Mouse (Mus musculus) fibroblast of lung, adult 2 months (primary cell): ENCODE data around the gene Tent5b.

ENCODE experiments used
- DNase-seq: peaks from one replicate; pipeline ENCODE4 v3.0.0-alpha.2; 2011; ENCODE audit warnings: low read depth

Gene Tent5b

DNA sequence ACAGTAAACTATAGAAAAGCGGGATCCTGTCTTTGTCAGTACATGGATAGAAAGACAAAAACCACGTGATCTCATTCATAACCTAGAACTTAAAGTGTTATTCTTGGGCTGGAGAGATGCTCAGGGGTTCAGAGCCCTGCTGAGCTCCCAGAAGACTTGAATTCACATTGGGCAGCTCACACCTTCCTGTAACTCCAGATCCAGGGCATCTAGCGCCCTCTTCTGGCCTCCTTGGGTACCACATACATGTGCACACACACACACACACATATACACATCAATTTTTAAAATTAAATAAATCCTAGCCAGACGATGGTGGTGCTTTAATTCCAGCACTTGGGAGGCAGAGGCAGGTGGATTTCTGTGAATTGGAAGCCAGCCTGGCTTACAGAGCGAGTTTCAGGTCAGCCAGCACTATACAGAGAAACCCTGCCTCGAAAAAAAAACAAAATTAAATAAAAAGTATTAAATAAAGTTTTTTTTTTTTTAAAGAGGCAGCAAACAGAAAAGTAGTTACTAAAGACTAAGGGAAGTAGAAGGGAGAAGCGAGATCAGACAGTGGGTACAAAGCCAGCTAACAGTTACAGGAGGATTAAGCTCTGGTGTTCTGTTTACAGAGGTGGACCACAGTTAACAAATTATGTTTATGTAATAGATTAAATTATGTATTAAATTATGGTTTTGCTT, 8.7 kb upstream of the Tent5b start:
- DNase-seq, result no peak

DNA sequence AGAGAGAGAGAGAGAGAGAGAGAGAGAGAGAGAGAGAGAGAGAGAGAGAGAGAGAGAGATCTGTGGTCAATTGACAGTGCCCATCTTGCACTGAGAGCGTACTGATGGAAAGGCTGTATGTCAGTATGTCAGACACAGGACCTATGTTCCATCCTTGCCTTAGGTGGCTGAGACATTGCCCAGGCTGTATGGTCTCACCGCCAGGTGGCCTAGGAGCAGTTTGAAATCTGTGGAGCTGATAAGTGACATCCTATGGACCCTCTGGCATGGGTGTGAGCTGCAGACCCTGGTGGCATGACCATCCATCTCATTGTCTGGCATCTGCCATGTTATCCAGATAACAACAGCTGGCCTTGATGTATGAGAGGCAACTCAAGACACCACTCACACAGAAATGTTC, 6.1 kb upstream of the Tent5b start:
- DNase-seq, result no peak

DNA sequence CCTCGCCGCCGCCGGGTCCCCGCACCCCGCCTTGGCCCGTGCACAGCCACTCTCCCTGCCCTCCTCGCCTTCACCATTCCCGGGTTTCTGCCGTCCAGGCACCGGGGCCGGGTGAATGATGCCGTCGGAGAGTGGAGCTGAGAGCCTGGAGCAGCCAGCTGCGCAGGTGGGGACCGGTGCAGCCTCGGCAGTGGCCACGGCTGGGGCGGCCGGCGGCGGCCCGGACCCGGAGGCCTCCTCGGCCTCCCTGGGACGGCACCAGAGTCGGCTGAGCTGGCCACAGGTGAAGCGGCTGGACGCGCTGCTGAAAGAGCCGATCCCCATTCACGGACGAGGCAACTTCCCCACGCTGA, 229 bp downstream of the Tent5b start:
- no peak for DNase-seq

DNA sequence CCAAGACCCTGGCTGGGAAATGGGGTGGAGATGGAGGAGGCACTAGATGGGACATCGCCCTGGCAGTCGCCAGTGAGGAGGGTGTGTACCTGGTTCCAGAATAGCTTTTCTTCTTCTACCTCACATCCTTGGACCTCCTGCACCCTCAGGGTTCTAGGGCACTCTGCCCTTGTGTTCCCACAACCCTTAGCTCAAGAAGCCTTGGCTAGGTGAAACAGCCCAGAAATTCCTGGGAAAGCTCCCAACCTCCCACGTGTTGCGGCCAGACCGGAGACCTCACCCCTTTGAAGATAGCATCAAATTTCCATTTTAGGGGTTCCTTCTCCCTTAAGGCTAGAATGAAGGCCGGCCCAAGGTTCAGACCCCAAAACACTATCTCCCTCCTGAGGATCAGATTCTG, 822 bp downstream of the Tent5b start:
- DNase-seq, result no peak

DNA sequence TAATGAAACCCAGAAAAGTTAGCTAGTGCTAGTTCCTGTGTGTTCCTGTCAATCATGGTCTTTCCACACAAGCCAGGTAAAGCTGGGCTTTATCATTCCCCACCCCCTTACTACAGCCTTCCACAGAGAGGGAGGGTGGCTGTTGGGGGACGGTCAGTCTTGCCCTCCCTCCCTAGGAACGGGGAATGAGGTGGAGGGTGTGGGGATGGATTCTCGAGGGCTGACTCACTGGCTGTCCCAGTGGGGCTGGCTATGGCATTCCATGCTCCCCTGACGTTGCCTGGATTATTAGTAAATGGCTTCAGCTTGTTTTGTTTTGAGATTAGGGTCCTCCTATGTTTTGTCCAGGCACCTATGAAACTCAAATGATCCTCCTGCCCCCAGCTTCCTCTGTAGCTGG, 1.6 kb downstream of the Tent5b start:
- DNase-seq, result no peak

DNA sequence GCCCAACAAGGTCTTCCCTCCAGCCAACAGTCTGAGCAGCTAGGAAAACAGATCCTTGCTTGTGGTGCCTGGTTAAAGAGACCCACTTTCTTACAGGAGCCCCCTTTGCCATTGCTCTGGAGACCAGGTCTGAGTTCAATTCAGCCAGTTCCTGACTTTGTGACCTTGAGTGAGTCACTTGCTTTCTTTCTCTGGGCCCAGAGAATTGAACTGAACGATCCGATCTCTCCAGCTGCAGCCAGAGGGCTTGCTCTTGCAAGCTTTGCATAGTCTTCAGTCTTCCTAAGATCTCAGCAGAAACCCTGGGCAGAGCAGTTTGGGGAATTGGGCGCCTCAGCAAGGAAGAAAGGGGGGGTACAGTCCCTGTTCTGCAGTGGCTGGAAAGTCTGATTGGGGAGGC, 2.5 kb downstream of the Tent5b start:
- no peak for DNase-seq

GRCm38 (mm10) chr4:133484266-133485025, 4.5 kb downstream of the Tent5b start:
- DNase-seq, result peak; percentile 84

GRCm38 (mm10) chr4:133485691-133486425, 5.9 kb downstream of the Tent5b start:
- no peak for DNase-seq

- DNase-seq, result no peak
Observed at GRCm38 (mm10) chr4:133486673-133487357, 6.9 kb downstream of the Tent5b start.

GRCm38 (mm10) chr4:133488619-133489392, 8.9 kb downstream of the Tent5b start:
- peak; percentile 72 for DNase-seq

- no peak for DNase-seq
Observed at GRCm38 (mm10) chr4:133489489-133490245, 9.7 kb downstream of the Tent5b start.

DNA sequence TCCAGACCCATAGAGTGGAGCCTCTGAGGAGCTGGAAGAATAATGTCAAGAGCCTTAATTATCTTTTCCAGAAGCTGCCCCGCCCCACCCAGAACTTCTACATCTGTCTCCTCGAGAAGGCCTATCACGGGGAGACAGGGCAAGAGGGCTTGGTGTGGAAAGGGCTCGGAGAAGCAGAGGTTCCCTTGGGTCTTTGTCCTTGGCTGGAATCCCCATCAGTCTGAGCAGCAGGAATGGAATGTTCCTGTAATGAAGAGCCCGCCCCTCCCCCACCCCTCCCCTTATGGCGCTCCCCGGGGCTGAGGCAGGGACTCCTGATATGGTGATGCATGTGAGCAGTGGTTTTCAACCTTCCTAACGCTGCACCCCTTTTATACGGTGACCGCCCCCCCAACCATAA, 11.9 kb downstream of the Tent5b start:
- DNase-seq, result no peak

GRCm38 (mm10) chr4:133493895-133494294, 14.0 kb downstream of the Tent5b start:
- no peak for DNase-seq

- no peak for DNase-seq
Observed at GRCm38 (mm10) chr4:133494432-133494831, 14.5 kb downstream of the Tent5b start.

DNA sequence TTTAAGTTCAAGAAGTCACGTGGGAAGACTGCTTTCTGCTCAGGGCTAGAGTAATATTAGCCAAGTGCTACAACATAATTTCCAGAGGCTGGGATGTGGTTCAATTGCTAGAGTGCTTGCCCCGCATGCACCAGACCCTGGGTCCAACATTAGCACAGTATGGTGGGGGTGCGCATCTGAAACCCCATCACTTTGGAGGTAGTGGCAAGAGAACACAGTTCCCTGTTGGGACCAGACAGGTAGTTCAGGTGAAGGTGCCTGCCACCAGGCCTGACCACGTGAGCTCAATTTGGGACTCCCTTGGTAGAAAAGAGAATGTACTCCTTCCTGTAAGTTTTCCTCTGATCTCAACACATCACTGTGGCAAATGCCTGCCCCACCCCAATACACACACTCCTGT, 14.9 kb downstream of the Tent5b start:
- DNase-seq, result no peak

DNA sequence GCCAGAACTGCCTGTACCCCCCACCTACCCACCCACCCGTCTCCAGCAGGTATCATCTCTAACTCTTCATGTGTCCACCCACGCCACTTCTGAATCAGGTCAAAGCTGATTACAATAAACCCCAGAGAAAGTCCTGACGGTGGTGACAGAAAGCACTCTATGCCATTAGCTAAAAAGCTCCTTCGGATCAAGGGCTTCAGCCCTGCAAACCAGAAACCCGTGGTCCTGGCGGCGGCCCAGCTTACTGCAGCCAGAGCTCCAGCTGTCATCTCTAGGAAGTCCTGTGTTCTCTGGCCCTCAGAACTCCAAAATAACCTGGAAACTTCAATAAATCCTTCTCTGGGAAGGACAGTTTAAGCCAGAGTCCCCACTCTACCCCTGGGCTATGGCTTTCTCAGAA, 15.8 kb downstream of the Tent5b start:
- no peak for DNase-seq

- no peak for DNase-seq
Observed at GRCm38 (mm10) chr4:133496738-133497445, 17.0 kb downstream of the Tent5b start.

DNA sequence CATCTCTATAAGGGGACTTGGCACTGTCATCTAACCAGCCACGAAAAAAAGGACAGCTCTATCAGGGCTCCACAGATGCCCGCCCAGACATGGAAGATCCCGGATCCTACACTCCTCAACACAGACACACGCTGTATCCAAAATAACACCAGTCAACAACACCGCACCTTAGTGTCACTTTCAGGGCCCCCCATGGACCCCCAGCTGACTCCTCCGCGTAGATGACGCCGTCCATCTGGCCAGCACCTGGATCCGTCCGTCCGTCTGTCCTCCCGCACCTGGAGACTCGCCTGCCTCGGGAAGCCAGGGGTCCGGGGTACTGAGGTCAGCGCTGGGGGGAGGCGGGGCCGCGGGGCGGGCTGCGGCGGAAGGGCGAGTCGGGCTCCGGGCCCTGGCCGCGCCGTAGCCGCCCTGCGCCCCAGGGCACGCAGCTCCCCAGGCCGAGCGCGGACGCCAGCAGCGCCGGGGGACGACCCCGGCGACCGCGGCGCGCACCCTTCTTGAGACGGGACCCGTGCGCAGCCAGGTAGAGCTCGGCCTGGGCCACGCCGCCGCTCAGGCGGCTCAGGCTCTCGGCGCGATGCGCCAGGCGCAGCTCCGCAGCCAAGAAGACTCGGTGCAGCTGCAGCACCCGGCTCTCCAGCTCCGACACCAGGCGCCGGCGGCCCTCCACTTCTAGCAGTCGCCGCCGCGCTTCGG, 17.7 kb downstream of the Tent5b start:
- DNase-seq, result no peak

GRCm38 (mm10) chr4:133498160-133498724, 18.3 kb downstream of the Tent5b start, which contains the start of gene Trnp1:
Trnp1 (minus strand) TSS chr4:133498550.
- no peak for DNase-seq
